Mouse (Mus musculus): Measurements from ENCODE around the gene Tfap2a.

The Tfap2a gene

GRCm38 (mm10) chr13:40738196-40738880 is at the start of gene Tfap2a:
Tfap2a (minus strand) TSS chr13:40738376.
- DNase-seq (ENCODE audit: low spot score), result no peak

DNA sequence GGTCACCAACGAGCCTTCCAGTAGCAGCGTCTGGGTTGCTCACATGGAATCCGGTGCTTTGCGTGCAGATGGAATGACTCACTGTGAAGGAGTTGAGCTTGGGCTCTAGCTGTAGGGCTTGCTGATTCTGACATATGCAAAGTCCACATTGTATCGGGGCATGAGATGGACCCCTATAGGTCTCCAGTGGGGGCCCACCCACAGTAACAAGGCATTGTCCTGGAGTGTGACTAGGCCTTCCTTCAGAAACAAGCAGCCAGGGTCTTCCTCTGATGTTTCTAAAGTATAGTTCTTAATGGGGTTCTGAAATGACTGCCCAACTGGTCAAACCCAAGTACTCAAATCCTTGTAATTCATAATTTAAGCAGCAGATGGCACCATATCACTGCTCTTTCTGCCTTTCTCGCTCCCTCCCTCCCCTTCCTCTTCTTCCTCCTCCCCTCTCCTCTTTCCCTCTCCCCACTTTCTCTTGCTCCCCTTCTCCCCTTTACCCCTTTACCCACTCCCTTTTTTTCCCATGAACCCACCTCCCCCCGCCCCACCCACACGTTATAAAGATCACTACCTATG is 46.1 kb upstream of the Tfap2a start:
- no peak for DNase-seq (ENCODE audit: low spot score)

DNA sequence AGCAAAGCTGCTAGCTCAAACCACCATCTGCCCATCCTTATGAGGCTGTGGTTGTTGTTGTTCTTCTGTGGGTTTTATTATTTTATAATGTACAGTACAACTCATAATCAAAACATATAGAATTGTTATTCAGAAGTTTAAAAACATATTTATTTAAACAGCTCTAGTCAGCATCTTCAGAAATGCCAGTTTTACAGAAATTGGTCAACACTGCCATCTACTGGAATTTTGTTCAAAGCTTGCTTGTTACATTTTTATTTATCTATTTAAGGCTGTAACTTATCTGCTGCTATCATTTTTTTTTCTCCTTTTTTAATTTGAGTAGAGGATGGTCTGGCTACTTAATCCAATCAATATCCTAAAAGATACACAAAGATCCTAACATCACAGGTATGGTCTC is 19.8 kb upstream of the Tfap2a start:
- no peak for DNase-seq (ENCODE audit: low spot score)

GRCm38 (mm10) chr13:40756356-40756755 is 18.2 kb upstream of the Tfap2a start:
- no peak for DNase-seq (ENCODE audit: low spot score)

DNA sequence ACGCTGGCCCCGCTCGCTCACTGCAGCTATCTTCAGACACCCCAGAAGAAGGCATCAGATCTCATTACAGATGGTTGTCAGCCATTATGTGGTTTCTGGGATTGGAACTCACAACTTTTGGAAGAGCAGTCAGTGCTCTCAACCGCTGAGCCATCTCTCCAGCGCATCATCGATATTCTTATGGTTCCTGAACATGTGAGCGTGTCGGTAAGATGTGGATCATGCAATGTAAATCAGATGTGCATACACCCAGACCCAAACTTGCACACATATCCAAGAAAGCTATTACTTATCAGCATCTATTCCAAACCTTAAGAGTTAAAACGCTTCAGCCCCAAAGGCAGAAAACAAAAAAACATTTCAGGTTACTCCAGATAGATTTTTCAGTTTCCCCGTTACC is 15.9 kb upstream of the Tfap2a start:
- no peak for DNase-seq (ENCODE audit: low spot score)

GRCm38 (mm10) chr13:40751889-40752288 is 13.7 kb upstream of the Tfap2a start:
- no peak for DNase-seq (ENCODE audit: low spot score)

GRCm38 (mm10) chr13:40749603-40749905 is 11.4 kb upstream of the Tfap2a start:
- no peak for DNase-seq (ENCODE audit: low spot score)

- no peak for DNase-seq (ENCODE audit: low spot score)
Observed at GRCm38 (mm10) chr13:40748785-40749602, 10.8 kb upstream of the Tfap2a start.

GRCm38 (mm10) chr13:40744111-40744805 is 6.1 kb upstream of the Tfap2a start:
- no peak for DNase-seq (ENCODE audit: low spot score)

DNA sequence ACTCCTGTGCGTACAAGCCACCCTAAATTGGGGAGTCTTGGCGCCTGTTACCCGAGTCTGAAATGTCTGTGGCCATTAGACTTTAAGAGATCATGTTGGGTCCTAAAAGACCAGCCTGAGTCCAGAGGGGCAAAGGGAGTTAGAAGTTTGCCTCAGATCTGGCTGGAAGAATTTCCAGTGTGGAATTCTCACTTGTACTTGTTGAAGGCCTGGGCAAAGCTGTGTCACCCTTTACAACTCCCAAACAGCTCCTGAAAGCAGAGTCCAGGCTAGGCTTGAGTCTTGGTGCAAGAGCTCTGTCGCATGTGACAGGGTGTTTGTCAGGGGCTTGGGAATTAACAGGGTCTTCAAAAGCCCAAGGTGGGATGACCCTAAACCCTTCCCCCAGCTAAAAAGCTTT is 5.0 kb upstream of the Tfap2a start:
- no peak for DNase-seq (ENCODE audit: low spot score)

DNA sequence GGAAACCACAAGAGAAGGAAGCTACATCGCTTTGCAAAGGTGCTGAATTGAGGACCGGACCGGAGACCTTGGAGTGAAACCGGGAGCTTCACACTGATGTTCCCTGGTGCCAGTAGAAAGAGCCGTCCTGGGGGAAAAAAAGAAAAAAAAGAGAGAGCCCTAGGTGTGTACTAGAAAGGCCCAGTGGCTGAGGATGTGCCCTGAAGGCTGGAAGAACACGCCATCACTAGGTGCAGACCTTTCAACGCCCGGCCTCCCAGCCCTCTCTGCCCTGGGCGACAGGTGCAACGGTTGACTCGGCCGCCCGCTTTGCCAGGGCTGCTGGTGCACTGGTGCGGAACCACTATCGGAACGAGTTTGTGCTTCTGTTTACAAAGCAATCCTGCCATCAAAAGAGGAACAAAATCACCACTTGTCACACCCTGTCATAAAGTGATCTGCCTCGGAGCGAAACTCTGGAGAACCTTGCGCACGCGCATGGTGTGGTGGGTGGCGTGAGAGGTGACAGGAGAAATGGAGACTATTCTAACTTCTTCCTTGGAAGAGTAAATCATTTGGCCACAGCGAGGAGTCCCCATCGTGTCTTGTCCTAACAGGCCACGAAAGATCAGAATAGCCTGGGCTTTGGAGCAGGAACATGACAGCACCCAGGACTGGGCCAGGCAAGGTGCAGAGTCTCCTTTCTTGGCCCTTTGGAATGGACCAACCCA is 3.8 kb upstream of the Tfap2a start:
- DNase-seq (ENCODE audit: low spot score), result no peak

GRCm38 (mm10) chr13:40741436-40741835 is 3.3 kb upstream of the Tfap2a start:
- DNase-seq (ENCODE audit: low spot score), result no peak

- DNase-seq (ENCODE audit: low spot score), result no peak
Observed at GRCm38 (mm10) chr13:40740727-40741360, 2.7 kb upstream of the Tfap2a start.

DNA sequence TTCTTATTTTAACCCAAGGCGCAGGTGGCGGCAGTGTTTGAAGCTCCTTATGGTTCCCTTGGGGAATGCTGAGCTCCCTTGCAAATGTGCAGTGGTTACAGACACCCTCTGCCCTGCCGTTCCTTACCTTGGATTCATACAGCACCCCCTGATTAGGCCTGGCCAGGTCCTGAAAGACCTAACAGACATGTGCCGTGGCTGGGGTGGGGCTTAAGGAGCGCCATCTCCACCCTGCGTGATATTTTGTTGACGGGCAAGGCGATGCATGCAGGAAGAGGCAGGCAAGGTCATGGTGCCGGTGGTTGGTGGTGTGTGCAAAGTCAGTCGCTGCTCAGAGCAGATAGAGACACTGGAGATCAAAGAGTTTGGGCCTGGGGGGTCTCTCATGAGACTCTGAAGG is 1.7 kb upstream of the Tfap2a start:
- no peak for DNase-seq (ENCODE audit: low spot score)

DNA sequence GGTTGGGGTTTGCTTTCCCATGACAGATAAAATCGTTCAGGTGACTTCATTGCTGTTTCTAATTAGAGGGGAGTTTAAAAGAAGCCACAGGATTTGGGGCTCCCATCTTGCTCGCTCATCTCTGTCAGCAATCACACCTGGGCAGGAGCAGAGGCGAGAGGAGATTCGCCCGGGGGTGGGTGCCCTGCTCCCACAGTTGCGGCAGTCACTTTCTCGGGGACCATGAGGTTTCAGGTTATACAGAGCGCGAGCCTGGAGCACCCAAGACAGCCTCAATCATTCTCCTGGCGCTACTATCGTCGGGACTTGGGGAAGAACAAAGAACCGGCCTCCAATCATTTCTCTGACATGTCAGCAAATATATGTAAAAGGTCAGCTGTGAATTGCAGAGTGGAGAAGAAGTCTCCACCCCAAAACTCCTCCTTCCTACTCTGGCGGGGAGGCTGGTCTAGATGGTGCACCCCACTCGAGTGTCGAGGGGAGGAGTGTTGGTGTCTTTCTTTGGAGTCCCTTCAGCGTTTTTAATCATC is 1.0 kb upstream of the Tfap2a start:
- no peak for DNase-seq (ENCODE audit: low spot score)

DNA sequence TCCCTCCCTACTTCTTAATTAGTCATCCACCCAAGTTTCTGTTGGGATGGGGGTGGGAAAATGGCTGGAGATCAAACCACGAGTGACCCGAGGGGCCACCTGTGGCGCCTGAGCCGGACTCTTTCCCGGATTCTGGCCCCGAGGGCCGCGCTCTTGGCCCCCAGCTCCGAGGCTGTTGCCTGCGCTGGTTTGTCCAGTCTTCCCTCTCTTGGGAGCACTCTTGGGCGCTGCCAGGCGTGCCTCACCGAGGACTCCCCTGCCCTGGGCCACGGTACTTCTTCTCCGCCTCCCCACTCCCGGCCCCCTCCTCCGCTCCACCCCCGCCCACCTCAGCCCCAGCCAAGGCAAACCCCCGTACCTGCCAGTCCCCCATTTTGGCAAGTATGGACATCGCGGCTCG is 415 bp downstream of the Tfap2a start:
- no peak for DNase-seq (ENCODE audit: low spot score)

- no peak for DNase-seq (ENCODE audit: low spot score)
Observed at GRCm38 (mm10) chr13:40737099-40737498, 1.1 kb downstream of the Tfap2a start.

- DNase-seq (ENCODE audit: low spot score), result no peak
Observed at GRCm38 (mm10) chr13:40736107-40736780, 1.9 kb downstream of the Tfap2a start.

GRCm38 (mm10) chr13:40735416-40736106 is 2.6 kb downstream of the Tfap2a start:
- no peak for DNase-seq (ENCODE audit: low spot score)

DNA sequence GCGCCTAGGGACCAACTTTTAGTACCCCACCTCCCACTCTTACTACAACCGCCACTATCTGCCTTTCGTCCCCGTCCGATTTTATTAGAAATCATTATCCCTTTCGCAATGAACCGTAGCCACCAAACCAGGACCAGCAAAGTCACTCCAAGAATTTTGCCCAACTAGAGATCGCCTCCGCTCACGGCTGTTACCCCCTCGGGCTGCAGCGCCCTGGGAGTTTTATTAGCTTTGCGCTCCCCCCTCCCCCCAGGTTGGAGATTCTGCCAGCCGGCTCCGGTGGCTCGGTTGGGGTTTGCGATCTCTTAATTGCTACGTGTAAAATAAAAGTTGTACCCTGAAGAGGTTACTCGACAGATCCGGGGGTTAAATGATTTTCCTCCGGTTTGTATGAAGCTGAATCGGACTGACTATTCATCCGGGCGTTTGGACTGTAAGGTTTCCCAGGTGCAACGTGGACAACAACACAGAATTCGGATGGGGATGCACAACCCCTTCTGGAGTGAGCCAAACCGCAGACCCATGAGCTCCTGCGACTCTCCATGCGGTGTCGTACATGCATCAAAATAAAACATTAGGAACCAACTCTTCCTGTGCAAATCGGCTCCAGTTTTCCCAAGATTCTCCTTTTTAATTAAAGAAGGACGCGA is 3.7 kb downstream of the Tfap2a start:
- DNase-seq (ENCODE audit: low spot score), result no peak
